Mouse (Mus musculus) lung, postnatal 0 days (tissue): ENCODE data around the gene Sipa1l1. TPM values are rescaled to one million over a fixed set of nuclear protein-coding genes. Genes with fewer than 3 reads are reported as not detected.
A peak's percentile ranks its signal among the peaks of the same experiment; 100 is the strongest.

ENCODE experiments used
- ATAC-seq: fragments of 200-750 bp; cut with Nextera tagmentation; 2 replicates; pipeline ENCODE4 v1.8.0; 2017; ENCODE audit warnings: moderate library complexity
- DNase-seq: peaks from one replicate; pipeline ENCODE4 v3.0.0-alpha.2; 2016; ENCODE audit warnings: low spot score
- H3K27ac ChIP-seq: fragments of 300-500 bp; sonication (generic); 2 replicates; pipeline ENCODE4 v1.5.1; 2014; ENCODE audit warnings: antibody characterized with exemption, mild to moderate bottlenecking, low read length, mixed read lengths
- H3K27me3 ChIP-seq: fragments of 300-500 bp; sonication (generic); replicated peaks from 2 replicates; pipeline ENCODE4 v1.6.1; 2014; ENCODE audit warnings: low read length, mixed read lengths; ENCODE audit not compliant: insufficient read depth
- H3K36me3 ChIP-seq: fragments of 300-500 bp; sonication (generic); 2 replicates; pipeline ENCODE4 v1.6.1; 2014; ENCODE audit warnings: low read length, mixed read lengths; ENCODE audit not compliant: insufficient read depth
- H3K4me1 ChIP-seq: fragments of 300-500 bp; sonication (generic); 2 replicates; pipeline ENCODE4 v1.6.1; 2014; ENCODE audit warnings: antibody characterized with exemption, low read depth, low read length, mixed read lengths; ENCODE audit not compliant: insufficient read depth
- H3K4me2 ChIP-seq: fragments of 300-500 bp; sonication (generic); replicated peaks from 2 replicates; pipeline ENCODE4 v1.6.1; 2014; ENCODE audit warnings: low read depth, mild to moderate bottlenecking, low read length, moderate library complexity, mixed read lengths
- H3K4me3 ChIP-seq: fragments of 300-500 bp; sonication (generic); 2 replicates; pipeline ENCODE4 v1.5.1; 2014; ENCODE audit warnings: low read depth, low read length
- H3K9ac ChIP-seq: fragments of 300-500 bp; sonication (generic); replicated peaks from 2 replicates; pipeline ENCODE4 v1.6.1; 2014; ENCODE audit warnings: low read depth, mild to moderate bottlenecking
- H3K9me3 ChIP-seq: fragments of 300-500 bp; sonication (generic); 2 replicates; pipeline ENCODE4 v1.6.1; 2016; ENCODE audit warnings: low read length, mixed read lengths
- CTCF ChIP-seq: IDR thresholded peaks from 2 replicates; pipeline ENCODE4 v1.5.1; 2016; ENCODE audit warnings: antibody characterized with exemption, mild to moderate bottlenecking
- EP300 ChIP-seq: IDR thresholded peaks from 2 replicates; pipeline ENCODE4 v1.6.1; 2016; ENCODE audit warnings: antibody characterized with exemption, mild to moderate bottlenecking, control low read depth
- WGBS: fragments of 180-500 bp; shearing (Covaris S2); extraction: QIAGEN DNeasy Blood & Tissue Kit; methylation state at CpG from one replicate; pipeline ENCODE4 v1.1.7; 2014; 5-methylcytosine and 5-hydroxymethylcytosine counted together
- polyA plus RNA-seq: library from polyadenylated mRNA; unstranded; fragments of >200 nt; fragmentation: Nextera tagmentation; extraction: Ambion mirVana; gene quantifications from 2 replicates; pipeline ENCODE4 v1.2.1, GENCODE M21; 2015

Gene Sipa1l1
- polyA plus RNA-seq, 1 experiment from 2014 or later, result 10.2 TPM

- H3K27me3 ChIP-seq, result no peaks in the 10 kb centered on the region
- ATAC-seq, result no peak
Observed at GRCm38 (mm10) chr12:82356476-82356875, 187.4 kb downstream of the Sipa1l1 start.

GRCm38 (mm10) chr12:82357431-82357830 is 188.3 kb downstream of the Sipa1l1 start:
- 83% methylated on average over 5 of the region's 5 CpGs for WGBS
- no peak overlapping the region for H3K27ac ChIP-seq
- H3K9ac ChIP-seq, result no peak overlapping the region
- DNase-seq (no peak), ATAC-seq (no peak)
- H3K4me2 ChIP-seq, result no peak overlapping the region
- H3K4me3 ChIP-seq, result no peak overlapping the region
- H3K9me3 ChIP-seq, result no peaks in the 10 kb centered on the region
- no peaks in the 10 kb centered on the region for H3K4me1 ChIP-seq
- no peak for TF ChIP-seq EP300
- no peak for TF ChIP-seq CTCF
- H3K36me3 ChIP-seq, result no peaks in the 10 kb centered on the region
- H3K27me3 ChIP-seq, result no peaks in the 10 kb centered on the region

More at GRCm38 (mm10) chr12:82356476-82356875, 187.4 kb downstream of the Sipa1l1 start:
- 45% methylated on average over 2 of the region's 2 CpGs for WGBS
- H3K4me2 ChIP-seq, result no peak overlapping the region
- DNase-seq, result no peak
- TF ChIP-seq EP300 (no peak), CTCF (no peak)
- no peaks in the 10 kb centered on the region for H3K36me3 ChIP-seq
- H3K4me1 ChIP-seq, result no peaks in the 10 kb centered on the region
- no peak overlapping the region for H3K4me3 ChIP-seq
- H3K27ac ChIP-seq, result no peak overlapping the region
- H3K9ac ChIP-seq, result no peak overlapping the region
- no peaks in the 10 kb centered on the region for H3K9me3 ChIP-seq

- H3K27ac ChIP-seq, result no peak overlapping the region
- WGBS, result 90% methylated on average over 9 of the region's 9 CpGs
- ATAC-seq (no peak), DNase-seq (no peak)
- H3K36me3 ChIP-seq, result peaks cover 3% of the 10 kb centered on the region; the same call in 1 of the 2 replicates
- no peaks in the 10 kb centered on the region for H3K4me1 ChIP-seq
- no peak overlapping the region for H3K4me2 ChIP-seq
- no peaks in the 10 kb centered on the region for H3K27me3 ChIP-seq
- H3K4me3 ChIP-seq, result no peak overlapping the region
- H3K9me3 ChIP-seq, result no peaks in the 10 kb centered on the region
- no peak overlapping the region for H3K9ac ChIP-seq
- TF ChIP-seq CTCF, result no peak
- TF ChIP-seq EP300, result no peak
Observed at GRCm38 (mm10) chr12:82362796-82363195, 193.7 kb downstream of the Sipa1l1 start.

- Histone ChIP-seq H3K4me2 (no peak overlapping the region), H3K4me1 (no peaks in the 10 kb centered on the region), H3K27ac (no peak overlapping the region), H3K4me3 (no peak overlapping the region), H3K9me3 (no peaks in the 10 kb centered on the region), H3K27me3 (no peaks in the 10 kb centered on the region), H3K9ac (no peak overlapping the region), H3K36me3 (peaks cover 3% of the 10 kb centered on the region; the same call in 1 of the 2 replicates)
- no peak for ATAC-seq
- TF ChIP-seq CTCF (no peak), EP300 (no peak)
- DNase-seq, result no peak
- WGBS, result 90% methylated on average over 7 of the region's 7 CpGs
Observed at GRCm38 (mm10) chr12:82364186-82364585, 195.1 kb downstream of the Sipa1l1 start.

GRCm38 (mm10) chr12:82365276-82365875 is 196.3 kb downstream of the Sipa1l1 start:
- no peak overlapping the region for H3K9ac ChIP-seq
- H3K27me3 ChIP-seq, result no peaks in the 10 kb centered on the region
- TF ChIP-seq CTCF (no peak), EP300 (no peak)
- no peak for ATAC-seq
- no peak overlapping the region for H3K4me2 ChIP-seq
- no peak overlapping the region for H3K27ac ChIP-seq
- peaks cover 3% of the 10 kb centered on the region; the same call in 1 of the 2 replicates for H3K36me3 ChIP-seq
- no peaks in the 10 kb centered on the region for H3K4me1 ChIP-seq
- H3K4me3 ChIP-seq, result no peak overlapping the region
- no peaks in the 10 kb centered on the region for H3K9me3 ChIP-seq
- no peak for DNase-seq
- WGBS, result 45% methylated on average over 5 of the region's 5 CpGs

- H3K36me3 ChIP-seq, result peaks cover 3% of the 10 kb centered on the region; the same call in 1 of the 2 replicates
- no peak for DNase-seq
- no peak overlapping the region for H3K27ac ChIP-seq
- H3K4me3 ChIP-seq, result no peak overlapping the region
- H3K9me3 ChIP-seq, result no peaks in the 10 kb centered on the region
- no peaks in the 10 kb centered on the region for H3K27me3 ChIP-seq
- H3K4me1 ChIP-seq, result no peaks in the 10 kb centered on the region
- H3K4me2 ChIP-seq, result no peak overlapping the region
- no peak overlapping the region for H3K9ac ChIP-seq
- TF ChIP-seq EP300, result no peak
- TF ChIP-seq CTCF, result no peak
- ATAC-seq, result peak; percentile 26; the same call in 1 of the 2 replicates
- 81% methylated on average over 6 of the region's 6 CpGs for WGBS
Observed at GRCm38 (mm10) chr12:82366754-82367153, 197.6 kb downstream of the Sipa1l1 start.
